Mouse (Mus musculus): ENCODE data around the gene Afmid.

Gene Afmid

GRCm38 (mm10) chr11:117879676-117880075 lies 54.0 kb downstream of the Afmid start:
- no peak for DNase-seq (ENCODE audit: low read depth, low spot score)

GRCm38 (mm10) chr11:117880336-117880976 lies 54.7 kb downstream of the Afmid start:
- no peak for DNase-seq (ENCODE audit: low read depth, low spot score)

- no peak for DNase-seq (ENCODE audit: low read depth, low spot score)
Observed at GRCm38 (mm10) chr11:117880977-117881358, 55.2 kb downstream of the Afmid start.

- DNase-seq (ENCODE audit: low read depth, low spot score): no peak
Observed at GRCm38 (mm10) chr11:117881787-117882186, 56.1 kb downstream of the Afmid start.

- DNase-seq (ENCODE audit: low read depth, low spot score): no peak
Observed at GRCm38 (mm10) chr11:117882208-117882607, 56.5 kb downstream of the Afmid start.

- DNase-seq (ENCODE audit: low read depth, low spot score): no peak
Observed at GRCm38 (mm10) chr11:117886000-117886399, 60.3 kb downstream of the Afmid start.

- DNase-seq (ENCODE audit: low read depth, low spot score): peak; percentile 65
Observed at GRCm38 (mm10) chr11:117888168-117888852, 62.6 kb downstream of the Afmid start.

GRCm38 (mm10) chr11:117888853-117889822 lies 63.4 kb downstream of the Afmid start:
- DNase-seq (ENCODE audit: low read depth, low spot score): peak; percentile 70

Data from WW6 (cell line).